Mouse (Mus musculus) cerebellum, postnatal 4 days (tissue): ENCODE data around the gene Ppp2r5c.

Experiments
- DNase-seq, 2 experiments: peaks; one replicate each; pipeline ENCODE4 v3.0.0; 2022; ENCODE audit warnings: low spot score in 2 of 2, mixed read lengths in 1 of 2

The Ppp2r5c gene

DNA sequence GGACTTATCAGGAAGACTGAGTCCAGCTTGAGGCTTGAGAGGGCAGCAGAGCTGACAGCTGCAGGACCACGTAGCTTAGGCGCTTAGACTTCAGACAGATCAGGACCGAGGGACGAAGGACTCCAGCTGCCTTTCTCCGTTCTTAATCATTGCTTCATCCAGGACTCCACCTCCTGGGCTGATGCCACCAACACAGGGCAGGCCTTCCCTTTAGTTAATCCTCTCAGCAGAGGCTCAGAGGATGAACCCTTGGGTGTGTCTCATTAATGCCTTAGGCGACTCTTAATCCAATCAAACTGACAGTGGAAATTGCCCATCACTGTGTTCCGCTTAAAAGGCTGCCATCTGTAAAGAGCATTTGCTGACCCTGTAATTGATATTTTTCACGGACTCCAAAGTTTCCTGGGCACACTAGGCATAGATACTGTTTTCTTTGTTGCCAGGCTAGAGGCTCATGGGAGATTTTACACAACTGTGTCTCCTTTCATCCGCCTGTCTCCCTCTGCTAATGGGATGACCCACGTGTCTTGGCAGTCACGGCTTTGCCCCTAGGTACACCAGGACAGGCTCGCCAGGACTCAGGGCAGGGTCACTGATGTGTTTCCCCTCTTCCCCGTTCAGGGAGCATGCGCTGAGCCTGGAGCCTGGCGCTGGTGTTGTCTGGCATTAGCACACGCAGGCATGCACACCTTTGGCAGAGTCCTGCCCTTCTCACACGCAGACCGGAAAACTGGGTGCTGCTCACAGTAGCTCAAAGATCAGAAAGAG lies 110.1 kb downstream of the Ppp2r5c start:
- no peak for DNase-seq

GRCm38 (mm10) chr12:110558175-110558574 lies 111.3 kb downstream of the Ppp2r5c start:
- DNase-seq, result no peak

DNA sequence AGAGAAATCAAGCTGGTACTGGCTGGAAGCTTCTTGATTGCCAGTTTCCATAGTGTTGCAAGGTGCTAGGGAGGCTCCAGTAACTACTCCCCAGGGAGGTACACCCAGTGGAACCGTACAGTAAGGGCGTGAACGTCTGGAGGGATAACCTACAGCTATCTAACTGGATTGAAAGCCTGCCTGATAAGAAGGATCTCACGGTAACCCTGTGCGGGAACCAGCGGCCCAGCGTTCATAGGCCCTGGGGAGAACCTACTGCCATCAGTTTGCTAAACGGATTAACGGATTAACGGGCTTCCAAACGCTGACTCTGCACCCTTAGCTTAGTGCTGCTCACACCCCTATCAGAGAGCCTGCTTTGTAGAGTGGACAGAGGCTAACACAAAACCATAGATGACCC lies 116.5 kb downstream of the Ppp2r5c start:
- DNase-seq, result no peak

- DNase-seq, result no peak
These were observed 117.9 kb downstream of the Ppp2r5c start for GRCm38 (mm10) chr12:110564848-110565247.

- DNase-seq, result no peak
These were observed 119.4 kb downstream of the Ppp2r5c start for GRCm38 (mm10) chr12:110566366-110566765.

GRCm38 (mm10) chr12:110571050-110571449 lies 124.1 kb downstream of the Ppp2r5c start:
- no peak for DNase-seq

GRCm38 (mm10) chr12:110572351-110572750 lies 125.4 kb downstream of the Ppp2r5c start:
- no peak for DNase-seq

DNA sequence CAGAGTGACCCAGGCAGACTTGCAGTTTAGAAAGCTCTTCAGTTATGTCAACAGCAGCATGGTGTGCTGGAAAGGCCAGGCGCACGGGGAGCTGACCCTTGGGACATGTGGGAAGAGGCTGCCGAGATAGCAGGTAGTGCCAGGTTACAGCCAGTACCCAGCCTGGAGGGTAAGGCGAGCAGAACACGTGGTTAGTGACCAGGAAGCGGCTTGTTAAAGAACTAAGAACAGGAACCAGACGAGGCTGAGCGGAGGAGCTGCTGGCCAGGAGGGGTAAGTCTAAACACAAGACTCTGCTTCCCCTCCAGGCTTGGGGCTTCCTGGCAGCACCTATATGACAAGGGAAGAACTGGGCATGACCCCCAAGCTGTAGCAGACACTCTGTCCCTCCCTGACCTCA lies 126.7 kb downstream of the Ppp2r5c start:
- no peak for DNase-seq

DNA sequence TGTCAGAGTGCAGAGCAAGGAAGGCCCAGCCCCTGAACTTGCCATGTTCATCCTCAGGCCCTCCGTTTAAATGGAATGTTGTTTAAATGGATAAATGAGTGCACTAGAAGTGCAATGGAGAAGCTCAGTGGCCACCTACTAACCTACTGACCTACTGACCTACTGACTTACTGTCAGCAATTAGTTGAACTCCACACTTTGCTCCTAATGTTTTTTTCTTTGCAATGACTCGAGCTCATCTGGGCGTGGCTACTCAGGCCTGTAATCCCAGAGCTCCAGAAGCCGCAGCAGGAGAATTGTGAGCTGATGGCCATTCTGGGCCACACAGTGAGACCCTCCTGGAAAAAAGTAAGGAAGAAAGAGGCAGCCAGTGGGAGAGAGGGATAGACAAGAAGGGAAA lies 129.0 kb downstream of the Ppp2r5c start:
- DNase-seq, result no peak

DNA sequence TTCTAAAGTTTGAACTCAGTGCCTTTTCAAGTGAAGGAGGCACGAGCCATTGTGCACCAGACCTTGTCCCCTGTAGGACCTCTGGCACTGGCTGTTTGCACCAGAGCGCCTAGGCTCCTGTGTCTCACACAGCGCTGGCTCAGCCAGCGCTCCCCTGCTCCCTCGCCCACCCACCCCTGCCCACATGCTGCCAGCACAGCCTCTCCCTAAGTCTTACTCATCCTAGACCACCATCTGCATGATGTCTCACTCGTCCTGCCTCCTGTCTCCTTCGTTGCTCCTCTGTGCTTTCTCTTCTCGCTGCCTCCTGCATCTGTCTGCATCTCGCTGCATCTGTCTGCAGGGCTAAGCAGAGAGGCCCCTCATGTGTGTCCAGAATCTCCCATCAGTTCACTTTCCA lies 131.4 kb downstream of the Ppp2r5c start:
- no peak for DNase-seq

- DNase-seq, result no peak
These were observed 141.7 kb downstream of the Ppp2r5c start for GRCm38 (mm10) chr12:110588622-110589021.

- no peak for DNase-seq
These were observed 143.9 kb downstream of the Ppp2r5c start for GRCm38 (mm10) chr12:110590804-110591259.

- peak; percentile 92 to 97 for DNase-seq
These were observed 144.5 kb downstream of the Ppp2r5c start for GRCm38 (mm10) chr12:110591260-110591883.

- DNase-seq, result peak; percentile 68 to 69
These were observed 151.6 kb downstream of the Ppp2r5c start for GRCm38 (mm10) chr12:110598527-110598926.

GRCm38 (mm10) chr12:110599791-110600190 lies 152.9 kb downstream of the Ppp2r5c start:
- no peak for DNase-seq

DNA sequence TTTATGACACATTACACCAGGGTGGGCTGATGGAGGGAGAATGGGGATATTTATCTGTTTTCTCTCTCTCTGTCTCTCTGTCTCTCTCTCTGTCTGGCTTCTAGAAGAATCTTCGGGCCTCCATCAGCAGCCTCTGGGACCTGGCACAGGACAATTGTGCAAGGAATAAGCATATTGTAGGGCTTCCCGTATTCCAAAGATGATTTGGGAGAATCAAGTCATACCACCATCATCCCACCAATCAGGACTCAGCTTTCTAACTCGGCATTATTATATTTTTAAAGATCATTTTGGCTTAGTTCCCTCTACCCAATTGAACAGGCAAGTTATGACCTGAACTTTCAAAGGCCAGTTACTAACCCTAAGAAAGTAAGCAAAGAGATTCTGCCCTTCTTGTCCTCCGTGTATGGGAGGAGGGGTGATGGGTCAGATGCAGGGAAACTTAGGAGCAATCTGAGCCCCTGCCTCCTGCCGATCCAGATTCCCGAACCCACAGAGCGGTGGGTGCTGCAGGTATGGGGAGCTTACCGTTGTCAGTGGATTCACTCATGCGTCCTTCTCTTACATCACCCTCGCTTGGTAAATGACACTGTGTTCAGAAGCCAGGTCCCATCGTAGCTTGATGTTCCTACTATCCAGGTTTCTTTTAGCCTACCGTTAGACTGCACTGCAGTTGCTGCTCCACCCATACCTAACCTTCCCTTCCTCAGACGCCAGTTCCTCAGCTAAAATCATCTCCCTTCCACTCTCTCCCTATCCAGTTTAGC lies 153.5 kb downstream of the Ppp2r5c start:
- DNase-seq, result peak in 1 of 2 experiments; percentile 8

- peak; percentile 85 to 93 for DNase-seq
These were observed 154.6 kb downstream of the Ppp2r5c start, which contains the start of gene Dync1h1 for GRCm38 (mm10) chr12:110601241-110602218. Gene Dync1h1, plus strand, starts transcription at chr12:110601452.

DNA sequence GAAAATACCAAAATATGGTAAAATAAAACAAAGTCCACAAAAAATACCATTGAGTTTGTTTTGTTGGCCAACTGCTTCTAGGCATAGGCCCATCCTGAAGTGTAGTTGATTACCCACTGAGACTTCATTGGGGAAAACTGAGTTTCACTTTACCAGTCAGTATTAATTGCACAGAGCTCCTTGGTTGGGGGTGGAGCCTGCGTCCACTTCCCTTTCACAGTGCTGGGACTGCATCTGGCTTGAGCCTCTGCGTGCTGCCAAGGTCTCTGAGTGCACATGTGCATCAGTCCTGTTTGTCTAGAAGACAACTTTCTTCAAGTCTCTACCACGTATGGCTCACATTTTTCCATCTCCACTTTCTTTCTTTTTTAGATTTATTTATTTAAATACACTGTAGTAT lies 159.2 kb downstream of the Ppp2r5c start:
- DNase-seq, result no peak

- no peak for DNase-seq
These were observed 159.8 kb downstream of the Ppp2r5c start for GRCm38 (mm10) chr12:110606676-110607075.

GRCm38 (mm10) chr12:110608460-110609152 lies 161.7 kb downstream of the Ppp2r5c start:
- DNase-seq, result no peak

DNA sequence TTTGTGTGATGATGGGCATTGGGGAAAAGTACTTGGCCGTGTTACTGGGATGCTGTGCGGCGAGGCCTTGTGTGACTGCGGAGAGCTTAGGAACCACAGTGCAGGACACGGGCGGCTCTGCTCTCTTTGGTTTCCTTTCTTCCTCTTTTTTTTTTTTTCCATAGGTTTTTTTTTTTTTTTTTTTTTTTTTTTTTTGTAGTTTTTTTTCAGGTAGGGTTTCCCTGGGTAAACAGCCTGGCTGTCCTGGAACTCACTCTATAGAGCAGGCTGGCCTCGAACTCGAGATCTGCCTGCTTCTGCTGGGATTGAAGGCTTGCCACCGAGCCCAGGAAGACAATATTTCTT lies 162.2 kb downstream of the Ppp2r5c start:
- DNase-seq, result no peak
